Mouse (Mus musculus) adrenal gland, adult 8-10 months (tissue): ENCODE data around the gene Gm21969. TPM values are rescaled to one million over a fixed set of nuclear protein-coding genes. Genes with fewer than 3 reads are reported as not detected.

Source experiments
- DNase-seq: peaks from one replicate; pipeline ENCODE4 v3.0.0; 2022
- total RNA-seq, 4 experiments: library from RNA; stranded (reverse); gene quantifications; 2 replicates each; pipeline ENCODE4 v1.2.4; 2022

Gene Gm21969
- total RNA-seq, 4 experiments from 2014 or later: 0.09 to 0.25 TPM; not detected in 2

GRCm38 (mm10) chr4:139585713-139586112 lies 17.3 kb upstream of the Gm21969 start:
- no peak for DNase-seq

- no peak for DNase-seq
These were observed 15.6 kb upstream of the Gm21969 start for GRCm38 (mm10) chr4:139587370-139587769.

- no peak for DNase-seq
These were observed 15.2 kb upstream of the Gm21969 start for GRCm38 (mm10) chr4:139587773-139588172.

GRCm38 (mm10) chr4:139589351-139590027 lies 13.5 kb upstream of the Gm21969 start:
- DNase-seq: no peak

- no peak for DNase-seq
These were observed 12.5 kb upstream of the Gm21969 start for GRCm38 (mm10) chr4:139590446-139590845.

DNA sequence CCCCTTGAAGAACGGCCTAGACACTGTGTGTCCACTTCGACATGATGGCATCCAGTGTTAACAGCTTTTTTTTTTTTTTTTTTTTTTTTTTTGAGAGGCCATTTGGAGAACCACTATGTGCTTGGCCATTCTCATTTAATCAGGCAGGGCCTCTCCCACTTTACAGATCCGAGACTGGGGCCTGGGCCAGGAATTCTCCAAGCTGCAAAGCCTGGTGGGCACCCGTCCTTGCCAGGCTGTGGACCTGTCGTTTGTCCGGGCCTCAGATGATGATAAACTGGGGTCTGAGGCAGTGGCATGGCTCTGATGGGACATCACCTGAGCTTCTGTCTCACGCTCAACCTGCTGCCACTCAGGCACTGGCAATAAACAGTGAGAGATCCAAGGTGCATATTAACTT lies 10.1 kb upstream of the Gm21969 start:
- DNase-seq: no peak

- DNase-seq: no peak
These were observed 9.6 kb upstream of the Gm21969 start for GRCm38 (mm10) chr4:139593383-139593782.

- no peak for DNase-seq
These were observed 8.9 kb upstream of the Gm21969 start for GRCm38 (mm10) chr4:139594062-139594461.

- no peak for DNase-seq
These were observed 6.3 kb upstream of the Gm21969 start for GRCm38 (mm10) chr4:139596715-139597114.

DNA sequence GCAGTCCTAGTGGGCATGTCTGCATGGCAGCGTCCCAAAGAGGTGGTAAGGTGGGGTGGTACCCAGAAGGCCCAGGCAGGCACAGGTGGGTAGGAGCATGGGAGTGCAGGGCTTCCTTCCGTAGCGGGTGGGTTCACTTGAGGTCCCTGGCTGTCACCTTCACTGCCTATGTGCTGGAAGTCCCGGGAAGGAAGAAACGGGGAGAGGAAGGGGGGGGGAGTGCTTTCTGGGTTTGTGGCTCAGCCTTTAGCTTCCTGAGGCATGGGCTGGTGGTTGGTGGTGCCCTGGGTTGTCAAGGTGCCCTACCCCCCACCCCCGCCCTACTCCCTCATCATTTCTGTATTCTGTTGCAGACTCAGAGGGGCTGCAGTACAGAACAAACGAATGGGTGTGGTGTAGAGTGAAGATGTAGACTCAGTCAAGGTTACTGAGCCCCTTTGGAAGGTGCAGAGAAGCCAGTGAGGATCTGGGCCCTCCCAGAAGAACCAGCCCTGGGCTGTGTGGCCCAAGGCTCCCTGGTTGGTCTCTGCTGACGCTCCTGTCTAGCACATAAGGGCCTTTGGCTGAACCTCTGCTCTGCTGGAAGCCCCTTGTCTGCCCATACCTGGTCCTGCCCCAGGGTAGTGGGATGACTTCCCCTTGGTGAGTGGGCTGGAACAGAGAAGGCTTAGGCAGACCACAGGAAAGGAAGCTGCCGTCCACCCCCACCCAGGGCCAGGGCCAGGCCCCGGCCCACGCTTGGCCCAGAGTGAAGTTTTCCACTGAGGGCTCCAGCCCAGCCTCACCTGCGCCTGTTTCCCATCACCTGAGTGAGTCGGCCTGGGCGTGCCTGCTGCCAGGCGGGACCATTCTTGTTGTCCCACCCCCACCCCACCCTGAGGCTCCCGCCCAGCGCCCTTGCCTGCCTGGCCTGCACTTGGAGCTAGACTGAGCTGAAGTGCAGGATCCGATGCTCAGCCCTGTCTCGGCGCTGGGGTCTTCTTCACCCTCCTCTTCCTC lies 5.4 kb upstream of the Gm21969 start:
- no peak for DNase-seq

GRCm38 (mm10) chr4:139598356-139598755 lies 4.6 kb upstream of the Gm21969 start:
- no peak for DNase-seq

DNA sequence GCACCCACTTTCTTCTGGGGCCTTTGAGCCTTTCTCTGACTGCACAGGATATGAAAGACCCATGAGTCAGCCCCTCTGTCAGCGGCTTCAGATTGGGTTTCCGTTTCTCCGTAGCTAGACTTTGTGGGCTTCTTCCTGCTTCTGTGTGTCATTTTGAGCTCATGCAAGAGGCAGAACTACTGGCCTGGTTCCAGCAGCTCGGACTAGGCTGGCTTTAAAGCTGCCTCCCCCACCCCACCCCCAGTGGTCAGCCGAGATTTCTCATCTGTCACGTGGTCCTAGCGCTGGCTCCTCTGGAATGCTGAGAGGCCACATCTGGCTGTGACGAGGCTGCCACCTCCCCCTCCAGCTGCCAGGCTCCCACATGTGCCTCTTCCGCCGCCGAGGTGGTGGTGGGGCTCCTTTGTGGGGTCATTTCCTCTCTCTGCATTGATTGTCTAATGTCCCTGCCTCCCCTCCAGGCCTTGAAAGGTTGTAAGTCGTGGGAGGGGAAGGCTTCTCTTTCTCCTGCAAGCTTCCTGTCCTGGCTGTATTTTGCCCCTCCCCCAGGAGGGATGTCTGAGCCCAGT lies 4.0 kb upstream of the Gm21969 start:
- DNase-seq: peak; percentile 91

DNA sequence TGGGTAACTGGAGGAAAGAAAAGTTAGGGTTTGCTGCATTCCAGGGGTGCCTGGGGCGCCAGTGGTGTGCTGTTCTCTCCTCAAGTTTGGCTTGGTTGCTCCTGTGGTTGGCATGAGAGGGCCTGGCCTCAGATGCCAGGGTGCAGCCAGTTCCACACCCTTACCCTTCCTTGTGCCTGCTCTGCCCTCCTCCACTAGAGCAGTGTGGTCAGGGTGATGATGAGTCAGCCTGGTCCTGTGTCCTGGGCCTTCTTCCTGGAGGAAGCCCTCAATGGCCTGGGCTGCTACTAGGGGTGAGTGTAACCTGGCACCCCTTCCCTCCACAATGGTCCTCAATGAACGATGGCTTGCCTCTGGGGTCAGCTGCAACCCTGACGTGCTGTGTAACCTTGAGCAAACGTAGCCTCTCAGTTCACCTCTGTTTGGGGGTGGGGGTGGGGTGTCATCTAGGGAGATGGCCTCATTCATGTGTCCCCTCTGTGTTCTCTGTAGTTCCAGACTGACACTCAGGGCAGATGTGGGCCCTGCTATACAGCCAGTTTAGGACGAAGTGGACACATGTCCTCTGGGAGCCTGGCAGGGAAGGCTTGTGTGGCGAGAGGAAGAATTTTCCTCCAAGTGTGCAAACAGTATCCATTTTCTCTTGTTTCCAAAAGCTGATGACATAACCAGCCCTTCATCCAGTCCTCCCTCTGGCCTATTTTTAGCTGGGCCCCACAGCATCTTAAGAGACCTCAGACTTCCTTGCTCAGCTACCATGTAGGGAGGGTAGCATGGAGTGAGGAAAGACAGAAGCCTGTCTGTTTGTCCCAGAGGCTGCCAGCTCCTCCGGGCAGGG lies 1.2 kb upstream of the Gm21969 start:
- no peak for DNase-seq

DNA sequence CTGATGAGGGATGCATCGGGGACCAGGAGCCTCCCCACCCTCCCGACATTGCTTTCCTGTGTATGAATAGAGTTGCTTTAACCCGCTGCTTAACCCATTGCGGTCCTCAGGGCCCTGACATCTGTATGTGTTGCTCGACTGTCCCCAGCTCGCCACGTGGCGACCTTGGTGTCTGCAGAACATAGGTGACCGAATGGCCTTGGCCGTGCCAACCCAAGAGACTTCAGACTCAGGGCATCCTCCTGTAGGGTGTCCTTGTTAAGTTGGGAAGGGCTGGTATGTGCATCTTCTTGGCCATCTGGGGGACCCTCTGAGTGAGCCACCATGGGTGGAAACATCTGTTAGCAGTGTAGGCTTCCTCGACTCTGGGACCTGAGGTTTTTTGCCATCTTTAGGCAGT lies 2.2 kb downstream of the Gm21969 start:
- no peak for DNase-seq

- DNase-seq: no peak
These were observed 3.7 kb downstream of the Gm21969 start for GRCm38 (mm10) chr4:139606732-139607131.

DNA sequence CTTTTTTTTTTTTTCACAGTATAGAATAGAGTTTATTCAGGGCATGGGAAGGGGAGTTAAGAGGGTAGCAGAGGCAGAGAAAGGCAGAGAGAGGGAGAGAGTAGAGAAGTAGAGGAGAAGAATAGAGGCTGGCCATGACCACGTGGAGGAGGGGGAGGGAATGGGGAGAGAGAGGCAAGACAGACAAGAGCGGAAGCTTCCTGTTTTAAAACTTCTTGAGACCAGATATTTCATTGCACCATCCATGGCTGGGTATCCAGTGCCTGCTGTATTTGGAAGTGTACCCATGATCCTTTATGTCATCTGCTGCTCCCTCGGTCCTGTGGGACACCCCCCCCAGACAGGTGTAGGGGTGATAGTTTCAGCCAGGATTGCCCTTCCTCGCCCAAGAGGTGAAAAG lies 6.0 kb downstream of the Gm21969 start:
- no peak for DNase-seq

DNA sequence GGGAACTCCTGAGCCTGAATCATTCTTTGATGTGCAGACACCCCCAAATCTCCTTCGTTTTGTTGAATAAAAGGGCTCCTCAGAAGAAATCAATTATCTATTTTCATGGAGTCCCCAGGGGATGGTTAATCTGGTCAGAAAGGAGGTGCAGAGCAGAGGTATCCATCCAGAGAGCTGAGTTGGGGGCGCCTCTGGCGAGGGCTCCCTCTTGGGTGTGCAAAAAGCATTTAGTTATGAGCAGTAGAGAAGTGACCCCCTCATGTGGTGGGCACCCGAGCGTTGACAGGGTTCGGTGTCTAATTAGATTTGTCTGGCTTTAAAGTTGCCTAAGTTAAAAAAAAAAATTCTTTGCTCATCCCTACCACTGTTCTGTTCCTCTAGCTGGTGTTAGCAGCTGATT lies 8.0 kb downstream of the Gm21969 start:
- no peak for DNase-seq

GRCm38 (mm10) chr4:139611542-139611953 lies 8.6 kb downstream of the Gm21969 start:
- DNase-seq: peak; percentile 66

- DNase-seq: no peak
These were observed 11.7 kb downstream of the Gm21969 start for GRCm38 (mm10) chr4:139614524-139615260.

- DNase-seq: peak; percentile 53
These were observed 13.5 kb downstream of the Gm21969 start for GRCm38 (mm10) chr4:139616276-139617000.

- DNase-seq: no peak
These were observed 14.0 kb downstream of the Gm21969 start for GRCm38 (mm10) chr4:139617001-139617364.
